Mouse (Mus musculus) stomach, embryonic 16.5 days (tissue): ENCODE results near the gene Aif1. TPM values are rescaled to one million over a fixed set of nuclear protein-coding genes. Genes with fewer than 3 reads are reported as not detected.
"Not testable (repeated sequence)": the region's sequence is repeated elsewhere in the genome, so short reads cannot be mapped to it uniquely, and the experiment has no call there.

Experiments
- ATAC-seq: fragments of 200-750 bp; cut with Nextera tagmentation; 2 replicates; pipeline ENCODE4 v1.8.0; 2017; ENCODE audit warnings: moderate number of reproducible peaks, moderate TSS enrichment; ENCODE audit not compliant: insufficient read depth, low FRiP score
- H3K27ac ChIP-seq: fragments of 300-500 bp; sonication (generic); 2 replicates; pipeline ENCODE4 v1.5.1; 2014; ENCODE audit warnings: low read length
- H3K27me3 ChIP-seq: fragments of 300-500 bp; sonication (generic); 2 replicates; pipeline ENCODE4 v1.6.1; 2014; ENCODE audit warnings: low read length, control low read depth, mixed read lengths; ENCODE audit not compliant: control insufficient read depth, insufficient read depth
- H3K36me3 ChIP-seq: fragments of 300-500 bp; sonication (generic); 2 replicates; pipeline ENCODE4 v1.6.1; 2014; ENCODE audit warnings: low read length; ENCODE audit not compliant: control insufficient read depth, insufficient read depth
- H3K4me1 ChIP-seq: fragments of 300-500 bp; sonication (generic); 2 replicates; pipeline ENCODE4 v1.6.1; 2014; ENCODE audit warnings: low read length, control low read depth, mixed read lengths; ENCODE audit not compliant: control insufficient read depth, insufficient read depth
- H3K4me2 ChIP-seq: fragments of 300-500 bp; sonication (generic); 2 replicates; pipeline ENCODE4 v1.6.1; 2014; ENCODE audit warnings: low read depth, low read length, mixed read lengths
- H3K4me3 ChIP-seq: fragments of 300-500 bp; sonication (generic); replicated peaks from 2 replicates; pipeline ENCODE4 v1.5.1; 2014; ENCODE audit warnings: mild to moderate bottlenecking, low read length
- H3K9ac ChIP-seq: fragments of 300-500 bp; sonication (generic); 2 replicates; pipeline ENCODE4 v1.6.1; 2014; ENCODE audit warnings: low read length
- H3K9me3 ChIP-seq: fragments of 300-500 bp; sonication (generic); replicated peaks from 2 replicates; pipeline ENCODE4 v1.6.1; 2016; ENCODE audit warnings: low read length, control low read depth; ENCODE audit not compliant: control insufficient read depth
- WGBS: fragments of 180-500 bp; shearing (Covaris S2); extraction: QIAGEN DNeasy Blood & Tissue Kit; methylation state at CpG from one replicate; pipeline ENCODE4 v1.1.7; 2014; 5-methylcytosine and 5-hydroxymethylcytosine counted together
- polyA plus RNA-seq: library from polyadenylated mRNA; unstranded; fragments of >200 nt; fragmentation: Nextera tagmentation; extraction: Ambion mirVana; gene quantifications from 2 replicates; pipeline ENCODE4 v1.2.1, GENCODE M21; 2015

The Aif1 gene
- polyA plus RNA-seq, 1 experiment from 2014 or later: 20.2 TPM

- H3K4me3 ChIP-seq: no peak overlapping the region
- no peaks in the 10 kb centered on the region for H3K27me3 ChIP-seq
- H3K27ac ChIP-seq: no peak overlapping the region
- 88% methylated on average over 8 of the region's 8 CpGs for WGBS
- H3K36me3 ChIP-seq: no peaks in the 10 kb centered on the region
- H3K4me1 ChIP-seq: peaks cover 15% of the 10 kb centered on the region
- H3K9ac ChIP-seq: no peak overlapping the region
- ATAC-seq: no peak
- no peaks in the 10 kb centered on the region for H3K9me3 ChIP-seq
- H3K4me2 ChIP-seq: no peak overlapping the region
Measured at GRCm38 (mm10) chr17:35131038-35131437, 44.8 kb downstream of the Aif1 start.

DNA sequence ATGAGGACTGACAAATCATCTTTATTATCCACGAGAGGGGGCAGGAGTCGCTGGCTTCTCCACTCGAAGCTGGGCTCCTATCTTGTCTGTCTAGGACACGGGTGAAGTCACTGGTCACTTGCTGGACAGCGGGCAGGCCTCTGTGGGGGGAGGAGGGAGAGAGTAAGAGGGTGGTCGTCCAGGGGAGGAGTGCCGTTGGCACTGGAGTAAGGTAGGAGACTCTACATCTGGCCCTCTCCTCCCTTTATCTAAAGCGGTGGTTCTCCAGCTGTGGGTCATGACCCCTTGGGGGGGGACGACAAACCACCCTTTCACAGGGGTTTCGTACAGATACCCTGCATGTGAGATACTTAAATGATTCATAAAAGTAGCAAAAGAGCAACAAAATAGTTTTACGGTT lies 46.9 kb downstream of the Aif1 start:
- H3K9me3 ChIP-seq: no peaks in the 10 kb centered on the region
- WGBS: 69% methylated on average over 11 of the region's 11 CpGs
- no peak for ATAC-seq
- peak overlapping the region; percentile 39; the same call in 1 of the 2 replicates for H3K9ac ChIP-seq
- H3K4me1 ChIP-seq: peaks cover 23% of the 10 kb centered on the region
- H3K4me2 ChIP-seq: no peak overlapping the region
- H3K27ac ChIP-seq: no peak overlapping the region
- H3K36me3 ChIP-seq: no peaks in the 10 kb centered on the region
- no peaks in the 10 kb centered on the region for H3K27me3 ChIP-seq
- no peak overlapping the region for H3K4me3 ChIP-seq

DNA sequence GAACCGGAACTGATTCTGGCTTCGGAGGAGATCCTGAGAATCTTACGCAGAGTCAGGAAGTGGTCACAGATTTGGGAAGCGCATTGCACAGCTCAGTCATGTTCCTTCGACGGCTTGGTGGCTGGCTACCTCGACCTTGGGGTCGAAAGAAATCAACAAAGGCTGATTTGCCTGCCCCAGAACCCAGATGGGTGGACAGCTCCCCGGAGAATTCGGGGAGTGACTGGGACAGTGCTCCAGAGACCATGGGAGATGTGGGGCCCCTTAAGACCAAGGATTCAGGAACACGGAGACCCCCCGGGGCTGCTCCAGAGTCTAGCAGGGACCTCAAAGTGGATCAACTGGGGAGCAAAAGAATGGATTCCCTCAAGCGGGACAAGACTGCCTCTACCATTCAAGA lies 48.9 kb downstream of the Aif1 start:
- Histone ChIP-seq H3K9ac (peak overlapping the region; percentile 83), H3K4me2 (peak overlapping the region; percentile 79), H3K4me3 (peak overlapping the region; percentile 59), H3K9me3 (no peaks in the 10 kb centered on the region), H3K27ac (peak overlapping the region; percentile 90; the same call in 1 of the 2 replicates), H3K36me3 (no peaks in the 10 kb centered on the region), H3K27me3 (no peaks in the 10 kb centered on the region), H3K4me1 (peaks cover 31% of the 10 kb centered on the region)
- no peak for ATAC-seq
- 52% methylated on average over 13 of the region's 13 CpGs for WGBS

DNA sequence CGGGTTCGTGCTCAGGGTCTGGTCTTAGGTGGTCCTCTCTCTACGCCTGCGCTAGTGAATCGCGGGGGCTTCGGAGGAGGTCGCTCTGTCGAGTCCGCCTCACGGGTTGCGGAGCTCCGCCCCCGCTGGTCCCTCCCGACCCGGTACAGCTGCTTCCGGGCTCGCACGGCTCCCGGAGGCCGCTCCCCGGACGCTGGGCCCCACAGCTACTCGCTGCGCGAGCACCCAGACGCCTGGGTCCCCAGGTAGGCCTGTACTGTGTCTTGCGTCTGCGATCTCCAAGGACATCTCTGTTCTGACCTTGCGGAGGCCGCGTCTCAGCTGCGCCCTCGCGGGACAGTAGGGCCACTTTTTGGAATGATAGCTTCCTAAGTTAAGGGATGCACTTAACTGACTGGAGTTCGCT lies 49.7 kb downstream of the Aif1 start, which contains the start of gene D17H6S53E:
Gene D17H6S53E (plus strand): TSS at position 168 of the 406 bp plus-strand sequence.
- Histone ChIP-seq H3K9me3 (no peaks in the 10 kb centered on the region), H3K27ac (peak within 1 kb of the TSS; percentile 90), H3K4me3 (peak within 1 kb of the TSS; percentile 59), H3K9ac (peak within 1 kb of the TSS; percentile 83), H3K4me2 (peak within 1 kb of the TSS; percentile 79), H3K36me3 (no peaks in the 10 kb centered on the region), H3K27me3 (no peaks in the 10 kb centered on the region), H3K4me1 (peaks cover 33% of the 10 kb centered on the region)
- peak; percentile 73 for ATAC-seq
- under 1% methylated on average over 36 of the region's 36 CpGs for WGBS

- Histone ChIP-seq H3K9me3 (no peaks in the 10 kb centered on the region), H3K4me1 (peaks cover 33% of the 10 kb centered on the region), H3K4me3 (peak overlapping the region; percentile 59), H3K9ac (peak overlapping the region; percentile 83), H3K27me3 (no peaks in the 10 kb centered on the region), H3K27ac (peak overlapping the region; percentile 90), H3K4me2 (peak overlapping the region; percentile 79), H3K36me3 (no peaks in the 10 kb centered on the region)
- no peak for ATAC-seq
- WGBS: 17% methylated on average over 6 of the region's 6 CpGs
Measured at GRCm38 (mm10) chr17:35125578-35125977, 50.3 kb downstream of the Aif1 start.

DNA sequence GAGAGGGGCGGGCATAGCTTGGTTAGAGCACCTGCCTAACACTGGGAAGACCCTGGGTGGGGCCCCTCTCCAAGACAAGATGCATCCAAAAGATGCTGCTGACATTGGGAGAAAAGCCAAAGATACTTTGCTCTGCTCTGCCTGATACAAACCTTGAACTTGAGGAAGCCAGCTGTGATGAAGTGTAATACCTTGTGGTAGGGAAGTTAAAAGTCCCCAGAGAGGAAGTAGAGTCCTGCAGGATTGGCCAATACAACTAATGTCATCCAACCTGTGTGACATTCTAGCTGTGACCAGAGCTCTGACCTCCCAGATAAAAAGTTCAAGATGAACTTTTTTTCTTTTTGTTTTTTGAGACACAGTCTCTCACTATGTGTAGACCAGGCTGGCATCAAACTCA lies 50.8 kb downstream of the Aif1 start:
- peak overlapping the region; percentile 79 for H3K4me2 ChIP-seq
- H3K36me3 ChIP-seq: no peaks in the 10 kb centered on the region
- WGBS: 81% methylated on average over 1 of the region's 1 CpGs
- peaks cover 37% of the 10 kb centered on the region for H3K4me1 ChIP-seq
- peak overlapping the region; percentile 83; the same call in 1 of the 2 replicates for H3K9ac ChIP-seq
- H3K27ac ChIP-seq: peak overlapping the region; percentile 90
- no peaks in the 10 kb centered on the region for H3K9me3 ChIP-seq
- no peaks in the 10 kb centered on the region for H3K27me3 ChIP-seq
- no peak overlapping the region for H3K4me3 ChIP-seq
- ATAC-seq: no peak

DNA sequence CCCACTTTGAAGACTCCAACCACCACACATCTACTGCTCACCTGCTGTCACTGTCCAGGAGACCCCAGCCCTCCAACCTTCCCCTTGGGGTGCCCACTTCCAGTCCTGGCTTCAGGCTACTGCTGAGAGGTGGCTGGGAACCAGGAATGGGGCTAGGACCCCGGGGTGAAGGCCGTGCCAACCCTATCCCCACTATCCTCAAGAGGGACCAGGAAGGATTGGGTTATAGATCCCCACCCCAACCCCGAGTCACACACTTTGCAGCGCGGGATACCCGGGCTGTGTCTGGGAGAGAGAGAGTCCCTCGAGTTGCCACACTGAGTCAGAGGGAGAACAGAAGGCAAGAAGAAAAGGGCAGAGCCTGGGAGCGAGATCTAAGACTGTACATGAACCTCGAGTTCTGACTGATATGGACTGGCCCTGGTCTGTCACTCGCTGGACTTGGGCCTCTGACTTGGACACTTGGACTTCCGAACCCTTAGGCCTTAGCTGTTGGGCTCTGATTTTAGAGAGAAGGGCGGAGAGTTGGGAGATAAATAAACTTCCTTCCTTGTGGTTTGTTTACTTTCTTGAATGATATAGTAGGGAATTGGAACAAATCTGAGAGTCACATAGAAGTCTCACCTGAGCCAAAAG lies 51.5 kb downstream of the Aif1 start:
- peaks cover 42% of the 10 kb centered on the region for H3K4me1 ChIP-seq
- ATAC-seq, H3K9ac ChIP-seq, H3K4me2 ChIP-seq, H3K36me3 ChIP-seq, H3K9me3 ChIP-seq, H3K27me3 ChIP-seq, H3K4me3 ChIP-seq: not testable (repeated sequence)
- WGBS: 90% methylated on average over 12 of the region's 12 CpGs
- H3K27ac ChIP-seq: peak overlapping the region; percentile 90; the same call in 1 of the 2 replicates

DNA sequence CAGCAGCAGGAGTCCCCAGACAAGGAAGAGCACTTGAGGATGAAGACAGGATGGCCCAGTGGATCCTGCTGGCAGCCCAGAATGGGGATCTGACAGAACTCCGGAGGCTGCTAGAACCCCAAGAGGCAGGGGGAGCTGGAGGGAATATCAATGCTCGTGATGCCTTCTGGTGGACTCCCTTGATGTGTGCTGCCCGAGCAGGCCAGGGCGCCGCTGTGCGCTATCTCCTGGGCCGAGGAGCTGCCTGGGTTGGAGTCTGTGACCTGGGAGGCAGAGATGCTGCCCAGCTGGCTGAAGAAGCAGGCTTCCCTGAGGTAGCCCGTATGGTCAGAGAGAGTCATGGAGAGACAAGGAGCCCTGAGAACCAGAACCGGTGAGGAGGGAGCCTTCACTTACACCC lies 52.6 kb downstream of the Aif1 start:
- H3K27ac ChIP-seq, ATAC-seq, H3K36me3 ChIP-seq, H3K27me3 ChIP-seq, H3K9me3 ChIP-seq, H3K9ac ChIP-seq, H3K4me2 ChIP-seq, H3K4me3 ChIP-seq: not testable (repeated sequence)
- H3K4me1 ChIP-seq: peaks cover 40% of the 10 kb centered on the region
- 90% methylated on average over 9 of the region's 9 CpGs for WGBS

DNA sequence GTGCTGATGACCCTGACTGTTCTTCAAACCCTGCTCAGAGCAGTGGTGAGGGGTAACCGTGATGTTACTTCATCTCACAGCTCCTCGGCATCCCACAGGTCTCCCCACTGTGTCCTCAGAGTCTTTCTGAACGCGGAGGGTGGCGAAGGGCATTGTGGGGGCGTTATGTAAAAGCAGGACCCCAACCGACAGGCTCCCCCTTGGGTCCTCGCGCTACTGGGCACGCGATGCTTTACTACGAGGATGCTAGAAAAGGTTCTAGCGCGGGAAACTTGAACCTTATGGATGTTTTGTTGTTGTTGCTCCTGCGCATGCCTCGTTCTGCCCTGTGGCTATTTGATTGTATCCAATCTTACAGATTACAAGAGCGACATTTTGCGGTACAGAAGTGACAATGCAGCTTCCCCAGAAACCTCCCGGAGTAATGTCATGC lies 54.0 kb downstream of the Aif1 start, which contains the start of gene Csnk2b:
Gene Csnk2b (minus strand): TSS at position 183 of the 433 bp plus-strand sequence.
- 0 out of 2 replicates have a peak, but pooled peaks cover 13% of the 10 kb centered on the region for H3K36me3 ChIP-seq
- no peak; the same call in 1 of the 2 replicates for ATAC-seq
- H3K4me2 ChIP-seq: peak within 1 kb of the TSS; percentile 97
- H3K27me3 ChIP-seq: no peaks in the 10 kb centered on the region
- H3K9ac ChIP-seq: peak within 1 kb of the TSS; percentile 89
- H3K9me3 ChIP-seq: no peaks in the 10 kb centered on the region
- H3K4me1 ChIP-seq: peaks cover 31% of the 10 kb centered on the region
- peak within 1 kb of the TSS; percentile 61 for H3K4me3 ChIP-seq
- peak within 1 kb of the TSS; percentile 95 for H3K27ac ChIP-seq
- WGBS: 1% methylated on average over 19 of the region's 19 CpGs
